Mouse (Mus musculus) MEL (cell line): ENCODE measurements at regions not wholly inside any gene's neighbourhood (a gene's known extent, or its start where the extent isn't known, plus 50 kb on each side); places are given as distances from the start of the nearest gene placed in this dataset.

Source experiments
- CHD2 ChIP-seq: IDR thresholded peaks from 2 replicates; pipeline ENCODE4 v1.6.1; 2011; ENCODE audit warnings: low read length, improper control_type of control experiment
- CTCF ChIP-seq, 3 experiments: IDR thresholded peaks in 2 of 3; conservative IDR thresholded peaks in 1 of 3; 2 replicates each; pipeline ENCODE4 v1.5.1; 2011 to 2012; ENCODE audit warnings: low read length in 3 of 3, low read depth in 2 of 3, mild to moderate bottlenecking in 2 of 3, improper control_type of control experiment in 1 of 3, inconsistent platforms in 1 of 3, mixed read lengths in 1 of 3, moderate library complexity in 1 of 3; ENCODE audit not compliant: control insufficient read depth in 1 of 3, insufficient read depth in 1 of 3, poor library complexity in 1 of 3, severe bottlenecking in 1 of 3
- EP300 ChIP-seq, 2 experiments: IDR thresholded peaks; 2 replicates each; pipeline ENCODE4 v1.6.1; 2011; ENCODE audit warnings: improper control_type of control experiment in 2 of 2, low read length in 2 of 2, low read depth in 1 of 2, mild to moderate bottlenecking in 1 of 2
- GATA1 ChIP-seq: IDR thresholded peaks from 2 replicates; pipeline ENCODE4 v1.6.1; 2011; ENCODE audit warnings: low read depth, low read length, improper control_type of control experiment
- MAX ChIP-seq: IDR thresholded peaks from 2 replicates; pipeline ENCODE4 v1.6.1; 2011; ENCODE audit warnings: low read length, improper control_type of control experiment
- POLR2A ChIP-seq, 2 experiments: IDR thresholded peaks; 2 replicates each; pipeline ENCODE4 v1.6.1; 2011 to 2012; ENCODE audit warnings: low read length in 2 of 2, mild to moderate bottlenecking in 2 of 2, control low read depth in 1 of 2, improper control_type of control experiment in 1 of 2, low read depth in 1 of 2, moderate library complexity in 1 of 2; ENCODE audit not compliant: control insufficient read depth in 1 of 2, insufficient read depth in 1 of 2, poor library complexity in 1 of 2
- SMC3 ChIP-seq: IDR thresholded peaks from 2 replicates; pipeline ENCODE4 v1.6.1; 2011; ENCODE audit warnings: low read depth, low read length, improper control_type of control experiment
- TCF12 ChIP-seq: IDR thresholded peaks from 2 replicates; pipeline ENCODE4 v1.6.1; 2014; ENCODE audit warnings: low read depth, mild to moderate bottlenecking, inconsistent platforms, low read length, improper control_type of control experiment, moderate library complexity
- USF1 ChIP-seq: IDR thresholded peaks from 2 replicates; pipeline ENCODE4 v1.6.1; 2014; ENCODE audit warnings: low read depth, mild to moderate bottlenecking, inconsistent platforms, low read length, improper control_type of control experiment, moderate library complexity
- USF2 ChIP-seq, 2 experiments: IDR thresholded peaks; 2 replicates each; pipeline ENCODE4 v1.6.1; 2011 to 2012; ENCODE audit warnings: improper control_type of control experiment in 2 of 2, low read length in 2 of 2, borderline replicate concordance in 1 of 2, inconsistent platforms in 1 of 2, low read depth in 1 of 2, mild to moderate bottlenecking in 1 of 2; ENCODE audit not compliant: insufficient read depth in 1 of 2
- ZNF384 ChIP-seq: IDR thresholded peaks from 2 replicates; pipeline ENCODE4 v1.6.1; 2012; ENCODE audit warnings: low read depth, mild to moderate bottlenecking, inconsistent platforms, low read length, improper control_type of control experiment

DNA sequence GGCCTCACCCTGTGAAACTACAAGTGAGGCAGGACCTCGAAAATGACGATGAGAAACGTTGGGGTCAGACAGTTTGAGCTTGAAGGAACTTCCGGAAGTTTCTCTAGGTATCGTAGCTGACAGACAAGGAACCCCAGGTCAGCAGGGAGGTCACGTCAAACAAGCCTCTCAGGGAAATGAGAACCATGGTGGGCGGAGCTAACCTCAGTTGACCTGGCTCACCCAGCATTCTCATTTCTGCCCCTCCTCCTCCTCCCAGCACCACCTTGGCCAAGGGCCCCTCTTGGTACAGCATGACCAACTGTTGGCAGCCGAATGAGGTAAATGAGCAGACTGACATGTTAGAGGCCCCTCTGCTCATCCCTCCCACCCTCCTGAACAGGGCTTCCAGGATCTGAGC, 126.2 kb upstream of the Rpl38 start:
- TF ChIP-seq POLR2A (IDR thresholded peaks at IDR 0.05; ENCODE audit: control insufficient read depth in 1 of 2, insufficient read depth in 1 of 2, low read depth in 1 of 2, low read length in 2 of 2, poor library complexity in 1 of 2) (no peak), MAX (no peak), ZNF384 (no peak), CTCF (IDR thresholded peaks at IDR 0.05 in 2 of 3, conservative IDR thresholded peaks at IDR 0.05 in 1 of 3; ENCODE audit: control insufficient read depth in 1 of 3, insufficient read depth in 1 of 3, low read depth in 2 of 3, low read length in 3 of 3, poor library complexity in 1 of 3, severe bottlenecking in 1 of 3) (no peak), SMC3 (no peak), USF2 (IDR thresholded peaks at IDR 0.05; ENCODE audit: borderline replicate concordance in 1 of 2, insufficient read depth in 1 of 2, low read depth in 1 of 2, low read length in 2 of 2) (no peak), GATA1 (no peak), CHD2 (no peak), TCF12 (no peak), USF1 (no peak), EP300 (IDR thresholded peaks at IDR 0.05; ENCODE audit: low read depth in 1 of 2, low read length in 2 of 2) (no peak)
